Mouse (Mus musculus): ENCODE data around the gene Lalba. TPM values are rescaled to one million over a fixed set of nuclear protein-coding genes. Genes with fewer than 3 reads are reported as not detected.

Gene Lalba
- polyA plus RNA-seq, 1 experiment from 2014 or later: not detected

Small RNAs within 50 kb of the gene (microRNA-seq; reads per million reads assigned to microRNA genes)
- gene Mir1291: not detected

Other genes with a start within 250 kb of the Lalba start
- gene Olfr286, start 248.3 kb downstream of the Lalba start, polyA plus RNA-seq (2016; fragmentation: Nextera tagmentation; extraction: Ambion mirVana): not detected in 2 replicates
- not detected in 2 replicates for gene H1fnt, start 225.4 kb downstream of the Lalba start, polyA plus RNA-seq (2016; fragmentation: Nextera tagmentation; extraction: Ambion mirVana)
- 1.1 and 1.4 TPM in 2 replicates for gene Zfp641, start 186.6 kb downstream of the Lalba start, polyA plus RNA-seq (2016; fragmentation: Nextera tagmentation; extraction: Ambion mirVana)
- not detected in 2 replicates for gene Olfr285, start 165.4 kb downstream of the Lalba start, polyA plus RNA-seq (2016; fragmentation: Nextera tagmentation; extraction: Ambion mirVana)
- gene Olfr284, start 141.7 kb downstream of the Lalba start, polyA plus RNA-seq (2016; fragmentation: Nextera tagmentation; extraction: Ambion mirVana): not detected in 2 replicates
- gene Olfr283, start 101.8 kb downstream of the Lalba start, polyA plus RNA-seq (2016; fragmentation: Nextera tagmentation; extraction: Ambion mirVana): not detected in 2 replicates
- gene Olfr282, start 51.5 kb downstream of the Lalba start, polyA plus RNA-seq (2016; fragmentation: Nextera tagmentation; extraction: Ambion mirVana): not detected in 2 replicates
- not detected in 2 replicates for gene Olfr281, start 30.1 kb downstream of the Lalba start, polyA plus RNA-seq (2016; fragmentation: Nextera tagmentation; extraction: Ambion mirVana)
- not detected in 2 replicates for gene OR5BS1P, start 12.8 kb downstream of the Lalba start, polyA plus RNA-seq (2016; fragmentation: Nextera tagmentation; extraction: Ambion mirVana)
- gene Olfr279, start 9.7 kb upstream of the Lalba start, polyA plus RNA-seq (2016; fragmentation: Nextera tagmentation; extraction: Ambion mirVana): not detected in 2 replicates
- gene Kansl2, start 51.5 kb upstream of the Lalba start, polyA plus RNA-seq (2016; fragmentation: Nextera tagmentation; extraction: Ambion mirVana): 91.7 and 127 TPM in 2 replicates
- gene Ccnt1, start 88.2 kb upstream of the Lalba start, polyA plus RNA-seq (2016; fragmentation: Nextera tagmentation; extraction: Ambion mirVana): 42.8 and 53.0 TPM in 2 replicates
- 0.43 TPM in 1 of 2 replicates, not detected in the other for gene 4930415O20Rik, start 88.3 kb upstream of the Lalba start, polyA plus RNA-seq (2016; fragmentation: Nextera tagmentation; extraction: Ambion mirVana)
- gene Adcy6, start 127.4 kb upstream of the Lalba start, polyA plus RNA-seq (2016; fragmentation: Nextera tagmentation; extraction: Ambion mirVana): 25.5 and 33.5 TPM in 2 replicates
- 9.9 and 23.3 TPM in 2 replicates for gene Cacnb3, start 148.1 kb upstream of the Lalba start, polyA plus RNA-seq (2016; fragmentation: Nextera tagmentation; extraction: Ambion mirVana)
- 15.6 and 17.5 TPM in 2 replicates for gene Ddx23, start 180.2 kb upstream of the Lalba start, polyA plus RNA-seq (2016; fragmentation: Nextera tagmentation; extraction: Ambion mirVana)
- 1.7 and 2.8 TPM in 2 replicates for gene Rnd1, start 194.7 kb upstream of the Lalba start, polyA plus RNA-seq (2016; fragmentation: Nextera tagmentation; extraction: Ambion mirVana)
- 0.44 and 0.46 TPM in 2 replicates for gene Ccdc65, start 225.5 kb upstream of the Lalba start, polyA plus RNA-seq (2016; fragmentation: Nextera tagmentation; extraction: Ambion mirVana)
- gene Fkbp11, start 245.5 kb upstream of the Lalba start, polyA plus RNA-seq (2016; fragmentation: Nextera tagmentation; extraction: Ambion mirVana): 20.5 and 40.8 TPM in 2 replicates

Data from heart, embryonic 10.5 days (tissue).